Mouse (Mus musculus): ENCODE data around the gene Chd1l. TPM values are rescaled to one million over a fixed set of nuclear protein-coding genes. Genes with fewer than 3 reads are reported as not detected.
A peak's percentile ranks its signal among the peaks of the same experiment; 100 is the strongest.

Gene Chd1l
- polyA plus RNA-seq, 1 experiment from 2014 or later: 17.1 TPM

DNA sequence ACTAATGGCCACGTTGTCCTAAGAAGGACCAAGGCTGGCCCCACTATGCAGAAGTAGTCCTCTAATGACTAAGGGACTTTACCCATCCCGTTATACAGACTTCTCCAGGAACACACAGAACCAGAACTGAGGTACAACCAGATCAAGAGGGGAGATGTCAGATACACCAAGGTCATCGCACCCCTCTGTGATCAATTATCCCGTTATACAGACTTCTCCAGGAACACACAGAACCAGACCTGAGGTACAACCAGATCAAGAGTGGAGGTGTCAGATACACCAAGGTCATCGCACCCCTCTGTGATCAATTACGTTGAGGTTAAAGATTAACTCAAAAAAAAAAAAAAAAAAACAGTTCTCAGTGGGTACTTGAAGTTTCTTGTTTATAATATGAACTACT is 1.0 kb upstream of the Chd1l start:
- no peak overlapping the region for H3K4me2 ChIP-seq (replicated peaks; ENCODE audit: low read depth, low read length)
- H3K27ac ChIP-seq (ENCODE audit: low read length): no peak overlapping the region
- no peaks in the 10 kb centered on the region for H3K4me1 ChIP-seq (ENCODE audit: control insufficient read depth, insufficient read depth, low read length)
- H3K4me3 ChIP-seq (ENCODE audit: low read depth, low read length): no peak overlapping the region
- H3K36me3 ChIP-seq (ENCODE audit: control insufficient read depth, insufficient read depth, low read length): no peaks in the 10 kb centered on the region
- H3K27me3 ChIP-seq (ENCODE audit: control insufficient read depth, insufficient read depth, low read length): no peaks in the 10 kb centered on the region
- no peaks in the 10 kb centered on the region for H3K9me3 ChIP-seq (ENCODE audit: control insufficient read depth, low read depth, low read length)
- no peak for ATAC-seq (ENCODE audit: insufficient number of reproducible peaks, insufficient read depth, low FRiP score, low read depth)
- 78% methylated on average over 6 of the region's 6 CpGs for WGBS
- H3K9ac ChIP-seq (replicated peaks; ENCODE audit: low read depth, low read length): no peak overlapping the region

DNA sequence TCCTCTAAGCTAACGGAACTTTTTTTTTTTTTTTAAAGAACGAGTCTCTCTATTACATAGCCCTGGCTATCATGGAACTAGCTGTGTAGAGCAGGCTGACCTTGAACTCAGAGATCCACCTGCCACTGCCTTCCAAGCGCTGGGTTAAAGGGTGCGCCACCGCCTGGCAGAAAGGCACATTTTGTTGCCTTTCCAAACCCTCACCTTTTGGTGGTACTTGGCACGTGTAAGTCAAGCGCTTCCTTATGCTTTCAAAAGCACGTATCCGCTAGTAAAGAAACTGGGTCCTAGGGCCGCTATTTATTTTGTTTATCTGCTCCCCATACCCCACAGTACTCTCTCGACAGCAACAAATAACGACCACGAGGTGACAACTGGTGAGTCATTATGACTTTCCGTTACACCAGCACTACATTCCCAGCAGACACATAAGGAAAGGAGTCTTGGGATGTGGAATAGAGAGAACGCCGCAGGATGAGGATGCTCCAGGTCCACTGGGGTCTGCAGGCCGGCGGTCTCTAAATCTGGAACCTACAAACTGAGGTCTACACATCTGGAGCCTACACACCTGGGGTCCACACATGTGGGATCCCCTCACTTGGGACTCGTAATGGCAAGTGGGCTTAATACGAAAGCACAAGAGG is 680 bp downstream of the Chd1l start:
- Histone ChIP-seq H3K9me3 (ENCODE audit: control insufficient read depth, low read depth, low read length) (no peaks in the 10 kb centered on the region), H3K4me1 (ENCODE audit: control insufficient read depth, insufficient read depth, low read length) (no peaks in the 10 kb centered on the region), H3K4me2 (replicated peaks; ENCODE audit: low read depth, low read length) (peak overlapping the region; percentile 63), H3K36me3 (ENCODE audit: control insufficient read depth, insufficient read depth, low read length) (no peaks in the 10 kb centered on the region), H3K4me3 (ENCODE audit: low read depth, low read length) (peak overlapping the region; percentile 64), H3K27me3 (ENCODE audit: control insufficient read depth, insufficient read depth, low read length) (no peaks in the 10 kb centered on the region), H3K9ac (replicated peaks; ENCODE audit: low read depth, low read length) (peak overlapping the region; percentile 66; the same call in 1 of the 2 replicates), H3K27ac (ENCODE audit: low read length) (peak overlapping the region; percentile 85; the same call in 1 of the 2 replicates)
- 4% methylated on average over 20 of the region's 20 CpGs for WGBS
- peak; percentile 30; the same call in 1 of the 2 replicates for ATAC-seq (ENCODE audit: insufficient number of reproducible peaks, insufficient read depth, low FRiP score, low read depth)

DNA sequence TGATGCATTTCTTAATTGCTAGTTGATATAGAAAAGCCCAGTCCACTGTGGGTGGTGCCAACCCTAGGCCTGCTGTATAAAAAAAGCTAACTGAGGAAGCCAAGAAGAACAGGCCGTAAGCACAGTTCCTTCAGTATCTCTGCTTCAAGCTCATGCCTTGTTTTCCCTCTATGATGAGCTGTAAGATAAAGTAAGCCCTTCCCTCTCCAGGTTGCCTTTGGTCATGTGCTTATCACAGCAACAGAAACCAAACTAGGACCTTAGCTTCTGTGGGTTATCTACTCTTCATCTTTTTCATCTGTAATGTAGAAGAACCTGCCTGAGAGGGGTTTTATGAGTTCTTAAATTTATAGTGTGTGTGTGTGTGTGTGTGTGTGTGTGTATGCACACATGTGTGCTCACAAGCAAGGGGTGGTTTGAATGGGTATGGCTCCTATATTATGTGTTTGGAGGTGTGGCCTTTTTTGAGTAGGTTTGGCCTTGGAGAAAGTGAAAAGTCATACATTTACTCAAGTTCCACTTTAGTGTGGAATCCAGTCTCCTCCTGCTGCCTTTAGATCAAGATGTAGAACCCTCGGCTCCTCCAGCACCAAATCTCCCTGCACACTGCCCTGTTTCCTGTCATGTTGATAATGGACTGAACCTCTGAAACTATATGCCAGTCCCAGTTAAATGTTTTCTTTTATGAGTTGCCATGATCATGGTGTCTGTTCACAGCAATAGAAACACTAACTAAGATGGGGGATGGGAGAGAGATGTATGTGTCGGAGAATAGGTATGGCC is 9.8 kb downstream of the Chd1l start:
- no peaks in the 10 kb centered on the region for H3K9me3 ChIP-seq (ENCODE audit: control insufficient read depth, low read depth, low read length)
- no peaks in the 10 kb centered on the region for H3K27me3 ChIP-seq (ENCODE audit: control insufficient read depth, insufficient read depth, low read length)
- H3K4me1 ChIP-seq (ENCODE audit: control insufficient read depth, insufficient read depth, low read length): no peaks in the 10 kb centered on the region
- no peak for ATAC-seq (ENCODE audit: insufficient number of reproducible peaks, insufficient read depth, low FRiP score, low read depth)
- H3K4me2 ChIP-seq (replicated peaks; ENCODE audit: low read depth, low read length): no peak overlapping the region
- H3K4me3 ChIP-seq (ENCODE audit: low read depth, low read length): no peak overlapping the region
- 92% methylated on average over 3 of the region's 3 CpGs for WGBS
- no peak overlapping the region for H3K9ac ChIP-seq (replicated peaks; ENCODE audit: low read depth, low read length)
- no peaks in the 10 kb centered on the region; the same call in 1 of the 2 replicates for H3K36me3 ChIP-seq (ENCODE audit: control insufficient read depth, insufficient read depth, low read length)
- H3K27ac ChIP-seq (ENCODE audit: low read length): no peak overlapping the region

DNA sequence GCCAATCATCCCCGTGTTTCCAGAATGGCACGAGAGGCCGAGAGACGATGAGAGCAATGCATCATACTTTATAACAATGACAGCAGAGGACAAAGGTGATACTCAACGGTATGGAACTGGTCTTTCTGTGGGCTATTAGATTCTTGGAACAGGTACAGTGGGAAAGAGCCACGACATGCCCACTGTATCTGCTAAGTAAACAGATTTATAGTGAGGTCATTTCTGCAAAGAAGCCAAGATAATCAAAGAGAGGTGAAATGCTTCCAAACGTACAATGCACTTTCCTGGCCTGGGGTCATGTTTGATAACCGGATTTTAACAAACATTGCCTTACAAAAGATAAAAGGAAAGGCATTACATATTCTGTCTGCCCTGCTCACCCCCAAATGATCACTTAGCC is 13.2 kb downstream of the Chd1l start:
- WGBS: 48% methylated on average over 8 of the region's 8 CpGs
- 0 out of 2 replicates have a peak, but pooled peaks have one; percentile 53 for ATAC-seq (ENCODE audit: insufficient number of reproducible peaks, insufficient read depth, low FRiP score, low read depth)

DNA sequence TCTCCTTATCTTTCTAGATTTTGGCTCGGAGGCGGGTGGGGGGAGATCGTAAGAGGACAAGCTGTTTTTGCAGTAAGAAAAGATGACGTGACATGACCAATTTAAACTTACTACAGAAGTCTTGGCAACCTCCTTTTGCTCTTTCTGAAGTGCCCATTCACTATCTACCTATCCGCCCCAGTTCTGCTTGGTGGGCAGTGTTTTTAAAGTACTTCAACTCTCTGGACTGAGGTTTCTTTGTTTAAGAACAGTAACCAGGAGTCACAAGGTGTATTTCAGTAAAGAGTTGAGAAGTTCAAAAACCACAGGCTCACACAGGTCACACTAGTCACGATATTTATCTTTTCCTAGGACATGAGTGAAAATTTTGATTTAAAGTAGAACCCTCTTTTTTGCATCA is 14.9 kb downstream of the Chd1l start:
- no peak overlapping the region for H3K4me2 ChIP-seq (replicated peaks; ENCODE audit: low read depth, low read length)
- ATAC-seq (ENCODE audit: insufficient number of reproducible peaks, insufficient read depth, low FRiP score, low read depth): no peak
- H3K4me1 ChIP-seq (ENCODE audit: control insufficient read depth, insufficient read depth, low read length): no peaks in the 10 kb centered on the region
- H3K27me3 ChIP-seq (ENCODE audit: control insufficient read depth, insufficient read depth, low read length): no peaks in the 10 kb centered on the region
- H3K27ac ChIP-seq (ENCODE audit: low read length): no peak overlapping the region
- H3K9me3 ChIP-seq (ENCODE audit: control insufficient read depth, low read depth, low read length): no peaks in the 10 kb centered on the region
- H3K9ac ChIP-seq (replicated peaks; ENCODE audit: low read depth, low read length): no peak overlapping the region
- no peak overlapping the region for H3K4me3 ChIP-seq (ENCODE audit: low read depth, low read length)
- 85% methylated on average over 6 of the region's 6 CpGs for WGBS
- no peaks in the 10 kb centered on the region; the same call in 1 of the 2 replicates for H3K36me3 ChIP-seq (ENCODE audit: control insufficient read depth, insufficient read depth, low read length)

More for the DNA sequence above, 13.2 kb downstream of the Chd1l start:
- Histone ChIP-seq H3K36me3 (ENCODE audit: control insufficient read depth, insufficient read depth, low read length) (no peaks in the 10 kb centered on the region; the same call in 1 of the 2 replicates), H3K27me3 (ENCODE audit: control insufficient read depth, insufficient read depth, low read length) (no peaks in the 10 kb centered on the region), H3K4me1 (ENCODE audit: control insufficient read depth, insufficient read depth, low read length) (no peaks in the 10 kb centered on the region), H3K27ac (ENCODE audit: low read length) (no peak overlapping the region), H3K9me3 (ENCODE audit: control insufficient read depth, low read depth, low read length) (no peaks in the 10 kb centered on the region), H3K9ac (replicated peaks; ENCODE audit: low read depth, low read length) (no peak overlapping the region), H3K4me2 (replicated peaks; ENCODE audit: low read depth, low read length) (no peak overlapping the region), H3K4me3 (ENCODE audit: low read depth, low read length) (no peak overlapping the region)

DNA sequence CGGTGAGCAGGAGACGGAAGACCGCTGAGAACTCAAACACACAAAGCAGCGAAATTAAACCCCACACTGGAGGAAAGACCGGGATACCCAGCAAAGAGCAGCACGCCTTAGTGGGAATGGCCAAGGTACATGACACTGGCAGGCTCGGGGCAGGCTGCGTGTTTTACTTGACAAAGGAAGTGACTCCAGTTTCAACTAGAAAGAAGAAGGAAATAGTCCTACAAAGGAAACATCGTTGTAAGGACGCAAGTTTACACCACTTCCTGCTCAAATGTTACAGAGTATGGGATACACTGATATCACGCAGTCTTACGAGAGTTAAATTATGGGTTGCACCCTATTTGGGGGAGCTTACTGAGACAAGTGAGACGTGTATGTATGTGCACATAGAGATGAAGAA is 15.9 kb downstream of the Chd1l start:
- H3K4me3 ChIP-seq (ENCODE audit: low read depth, low read length): no peak overlapping the region
- ATAC-seq (ENCODE audit: insufficient number of reproducible peaks, insufficient read depth, low FRiP score, low read depth): no peak
- H3K27me3 ChIP-seq (ENCODE audit: control insufficient read depth, insufficient read depth, low read length): no peaks in the 10 kb centered on the region
- H3K4me2 ChIP-seq (replicated peaks; ENCODE audit: low read depth, low read length): no peak overlapping the region
- no peaks in the 10 kb centered on the region for H3K4me1 ChIP-seq (ENCODE audit: control insufficient read depth, insufficient read depth, low read length)
- H3K9me3 ChIP-seq (ENCODE audit: control insufficient read depth, low read depth, low read length): no peaks in the 10 kb centered on the region
- 87% methylated on average over 13 of the region's 13 CpGs for whole genome bisulfite sequencing
- H3K27ac ChIP-seq (ENCODE audit: low read length): no peak overlapping the region
- no peak overlapping the region for H3K9ac ChIP-seq (replicated peaks; ENCODE audit: low read depth, low read length)
- no peaks in the 10 kb centered on the region for H3K36me3 ChIP-seq (ENCODE audit: control insufficient read depth, insufficient read depth, low read length)

DNA sequence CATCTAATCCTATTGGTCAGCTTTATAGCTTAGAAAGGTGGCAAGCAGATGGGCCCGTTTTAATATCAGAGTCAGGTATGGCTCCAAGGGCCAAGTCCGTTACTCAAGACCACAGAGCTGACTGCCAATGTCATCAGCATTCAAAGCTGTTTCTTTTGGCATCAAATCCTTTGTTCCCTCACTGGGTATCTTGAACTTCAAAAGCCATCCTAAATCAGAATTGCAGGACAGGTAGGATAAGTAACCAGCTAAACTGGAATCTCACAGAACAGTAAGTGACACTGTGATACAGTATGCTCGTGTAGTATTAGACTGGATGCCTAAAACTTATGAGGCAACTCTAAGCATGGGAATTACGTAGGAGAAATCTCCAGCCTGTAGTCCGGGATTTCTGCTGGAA is 16.9 kb downstream of the Chd1l start:
- Histone ChIP-seq H3K4me3 (ENCODE audit: low read depth, low read length) (no peak overlapping the region), H3K27me3 (ENCODE audit: control insufficient read depth, insufficient read depth, low read length) (no peaks in the 10 kb centered on the region), H3K36me3 (ENCODE audit: control insufficient read depth, insufficient read depth, low read length) (no peaks in the 10 kb centered on the region), H3K4me2 (replicated peaks; ENCODE audit: low read depth, low read length) (no peak overlapping the region), H3K9me3 (ENCODE audit: control insufficient read depth, low read depth, low read length) (no peaks in the 10 kb centered on the region), H3K4me1 (ENCODE audit: control insufficient read depth, insufficient read depth, low read length) (no peaks in the 10 kb centered on the region), H3K27ac (ENCODE audit: low read length) (no peak overlapping the region), H3K9ac (replicated peaks; ENCODE audit: low read depth, low read length) (no peak overlapping the region)
- no peak for ATAC-seq (ENCODE audit: insufficient number of reproducible peaks, insufficient read depth, low FRiP score, low read depth)
- 91% methylated on average over 5 of the region's 5 CpGs for WGBS

DNA sequence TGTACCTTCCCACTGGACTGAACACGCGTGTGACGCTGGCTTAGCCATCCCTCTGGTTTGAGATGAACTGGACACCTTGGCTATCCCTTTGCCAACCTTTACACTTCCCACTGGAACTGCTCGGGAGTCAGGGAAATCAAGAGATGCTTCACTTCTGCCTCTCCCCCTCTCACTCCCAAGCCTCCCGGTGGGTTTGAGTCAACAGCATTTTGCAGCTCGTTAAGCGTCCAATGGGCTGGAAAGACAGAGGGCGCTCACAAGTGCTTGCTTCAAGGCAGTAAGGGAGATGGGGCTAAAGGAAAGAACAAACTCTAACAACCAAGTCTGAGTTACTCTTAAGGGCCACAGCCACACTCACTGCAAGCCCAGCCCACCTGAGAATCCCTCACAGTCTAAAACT is 19.3 kb downstream of the Chd1l start:
- no peak overlapping the region for H3K4me3 ChIP-seq (ENCODE audit: low read depth, low read length)
- no peak for ATAC-seq (ENCODE audit: insufficient number of reproducible peaks, insufficient read depth, low FRiP score, low read depth)
- H3K36me3 ChIP-seq (ENCODE audit: control insufficient read depth, insufficient read depth, low read length): no peaks in the 10 kb centered on the region
- no peaks in the 10 kb centered on the region for H3K9me3 ChIP-seq (ENCODE audit: control insufficient read depth, low read depth, low read length)
- no peak overlapping the region for H3K27ac ChIP-seq (ENCODE audit: low read length)
- no peaks in the 10 kb centered on the region for H3K27me3 ChIP-seq (ENCODE audit: control insufficient read depth, insufficient read depth, low read length)
- H3K4me2 ChIP-seq (replicated peaks; ENCODE audit: low read depth, low read length): no peak overlapping the region
- H3K9ac ChIP-seq (replicated peaks; ENCODE audit: low read depth, low read length): no peak overlapping the region
- H3K4me1 ChIP-seq (ENCODE audit: control insufficient read depth, insufficient read depth, low read length): no peaks in the 10 kb centered on the region
- WGBS: 69% methylated on average over 8 of the region's 8 CpGs

Data from stomach, embryonic 14.5 days (tissue).